Mouse (Mus musculus) heart, adult 8-10 months (tissue): ENCODE results near the gene Pgf. TPM values are rescaled to one million over a fixed set of nuclear protein-coding genes. Genes with fewer than 3 reads are reported as not detected.

Experiments used
- DNase-seq: peaks from one replicate; pipeline ENCODE4 v3.0.0; 2022; ENCODE audit warnings: low spot score
- total RNA-seq, 4 experiments: library from RNA; stranded (reverse); gene quantifications; 2 replicates each; pipeline ENCODE4 v1.2.4; 2022

Gene Pgf
- total RNA-seq, result 1 to 10 TPM; 3.7 to 5.1 (median 4.1) TPM

GRCm38 (mm10) chr12:85177740-85178239, at the start of gene Pgf:
Gene Pgf (minus strand): TSS chr12:85177790.
- no peak for DNase-seq

- DNase-seq, result no peak
Observed at GRCm38 (mm10) chr12:85227227-85227626, 49.6 kb upstream of the Pgf start.

GRCm38 (mm10) chr12:85219905-85220290, 42.3 kb upstream of the Pgf start:
- no peak for DNase-seq

- DNase-seq, result peak; percentile 100
Observed at GRCm38 (mm10) chr12:85219236-85219904, 41.8 kb upstream of the Pgf start, which contains the start of gene Eif2b2. Gene Eif2b2 (plus strand): TSS chr12:85219481.

- no peak for DNase-seq
Observed at GRCm38 (mm10) chr12:85217733-85218310, 40.2 kb upstream of the Pgf start.

- DNase-seq, result no peak
Observed at GRCm38 (mm10) chr12:85215031-85215430, 37.4 kb upstream of the Pgf start.

- DNase-seq, result no peak
Observed at GRCm38 (mm10) chr12:85208687-85209199, 31.2 kb upstream of the Pgf start.

- DNase-seq, result no peak
Observed at GRCm38 (mm10) chr12:85205425-85205824, 27.8 kb upstream of the Pgf start.

- no peak for DNase-seq
Observed at GRCm38 (mm10) chr12:85204105-85204504, 26.5 kb upstream of the Pgf start.

- DNase-seq, result no peak
Observed at GRCm38 (mm10) chr12:85203699-85204098, 26.1 kb upstream of the Pgf start.

- no peak for DNase-seq
Observed at GRCm38 (mm10) chr12:85202191-85202590, 24.6 kb upstream of the Pgf start.

- no peak for DNase-seq
Observed at GRCm38 (mm10) chr12:85201830-85202147, 24.2 kb upstream of the Pgf start.

- DNase-seq, result no peak
Observed at GRCm38 (mm10) chr12:85200929-85201829, 23.6 kb upstream of the Pgf start.

GRCm38 (mm10) chr12:85199954-85200353, 22.4 kb upstream of the Pgf start:
- DNase-seq, result no peak

- no peak for DNase-seq
Observed at GRCm38 (mm10) chr12:85197936-85198335, 20.3 kb upstream of the Pgf start.

- no peak for DNase-seq
Observed at GRCm38 (mm10) chr12:85197371-85197770, 19.8 kb upstream of the Pgf start.

- DNase-seq, result no peak
Observed at GRCm38 (mm10) chr12:85196191-85196590, 18.6 kb upstream of the Pgf start.

- DNase-seq, result peak; percentile 57
Observed at GRCm38 (mm10) chr12:85195086-85195485, 17.5 kb upstream of the Pgf start.

- DNase-seq, result peak; percentile 91
Observed at GRCm38 (mm10) chr12:85194623-85195018, 17.0 kb upstream of the Pgf start.

GRCm38 (mm10) chr12:85193923-85194622, 16.5 kb upstream of the Pgf start:
- DNase-seq, result no peak

GRCm38 (mm10) chr12:85193146-85193545, 15.6 kb upstream of the Pgf start:
- DNase-seq, result no peak
